Mouse (Mus musculus) brown adipose tissue, adult 24 weeks (tissue): ENCODE data around the gene Rpl9-ps1. TPM values are rescaled to one million over a fixed set of nuclear protein-coding genes. Genes with fewer than 3 reads are reported as not detected.

Experiments used
- H3K27ac ChIP-seq: fragments of 200-500 bp; replicated peaks from 2 replicates; pipeline ENCODE4 v1.5.1; 2012; ENCODE audit warnings: low read depth, mild to moderate bottlenecking, low read length
- H3K4me1 ChIP-seq: fragments of 200-500 bp; 2 replicates; pipeline ENCODE4 v1.6.1; 2012; ENCODE audit warnings: low read length, mixed read lengths; ENCODE audit not compliant: control insufficient read depth, insufficient read depth, insufficient read length
- H3K4me3 ChIP-seq: fragments of 200-500 bp; 2 replicates; pipeline ENCODE4 v1.5.1; 2012; ENCODE audit warnings: low read depth, mild to moderate bottlenecking, low read length, moderate library complexity; ENCODE audit not compliant: insufficient read depth
- polyA plus RNA-seq: library from polyadenylated mRNA; stranded (reverse); fragments of >200 nt; gene quantifications from 2 replicates; pipeline ENCODE4 v1.2.4, GENCODE M21; 2012; ENCODE audit not compliant: missing spikeins, insufficient read depth, insufficient read length

Gene Rpl9-ps1
- polyA plus RNA-seq, 1 experiment, result not detected

GRCm38 (mm10) chr11:83603399-83603798 is 42.0 kb downstream of the Rpl9-ps1 start:
- Histone ChIP-seq H3K4me1 (no peaks in the 10 kb centered on the region), H3K4me3 (no peak overlapping the region), H3K27ac (no peak overlapping the region)

GRCm38 (mm10) chr11:83600576-83600975 is 44.8 kb downstream of the Rpl9-ps1 start:
- Histone ChIP-seq H3K4me1 (no peaks in the 10 kb centered on the region), H3K27ac (no peak overlapping the region)

GRCm38 (mm10) chr11:83598991-83599390 is 46.4 kb downstream of the Rpl9-ps1 start:
- Histone ChIP-seq H3K27ac (no peak overlapping the region), H3K4me1 (no peaks in the 10 kb centered on the region), H3K4me3 (no peak overlapping the region)

More at GRCm38 (mm10) chr11:83600576-83600975, 44.8 kb downstream of the Rpl9-ps1 start:
- no peak overlapping the region for H3K4me3 ChIP-seq

- H3K4me3 ChIP-seq, result no peak overlapping the region
- no peak overlapping the region for H3K27ac ChIP-seq
- H3K4me1 ChIP-seq, result no peaks in the 10 kb centered on the region
Observed at GRCm38 (mm10) chr11:83598207-83598837, 47.1 kb downstream of the Rpl9-ps1 start.

GRCm38 (mm10) chr11:83597796-83598195 is 47.6 kb downstream of the Rpl9-ps1 start:
- Histone ChIP-seq H3K4me1 (no peaks in the 10 kb centered on the region), H3K4me3 (no peak overlapping the region), H3K27ac (no peak overlapping the region)

GRCm38 (mm10) chr11:83595669-83596455 is 49.6 kb downstream of the Rpl9-ps1 start:
- no peak overlapping the region for H3K4me3 ChIP-seq
- H3K4me1 ChIP-seq, result no peaks in the 10 kb centered on the region
- peak overlapping the region; percentile 77 for H3K27ac ChIP-seq

Other genes starting within 250 kb of the Rpl9-ps1 start
- gene Rasl10b, start 236.5 kb downstream of the Rpl9-ps1 start, polyA plus RNA-seq, result not detected in 2 replicates
- gene Gas2l2, start 216.2 kb downstream of the Rpl9-ps1 start, polyA plus RNA-seq, result not detected in 2 replicates
- 2.9 TPM in 1 of 2 replicates, not detected in the other for gene 1700020L24Rik, start 207.9 kb downstream of the Rpl9-ps1 start, polyA plus RNA-seq
- gene Mmp28, start 182.6 kb downstream of the Rpl9-ps1 start, polyA plus RNA-seq, result 5.4 and 6.6 TPM in 2 replicates
- 29.8 and 35.5 TPM in 2 replicates for gene Taf15, start 172.5 kb downstream of the Rpl9-ps1 start, polyA plus RNA-seq
- gene Heatr9, start 123.4 kb downstream of the Rpl9-ps1 start, polyA plus RNA-seq, result not detected in 2 replicates
- gene Ccl5, start 115.1 kb downstream of the Rpl9-ps1 start, polyA plus RNA-seq, result 3.7 and 4.0 TPM in 2 replicates
- 11.4 and 13.7 TPM in 2 replicates for gene Ccl9, start 67.0 kb downstream of the Rpl9-ps1 start, polyA plus RNA-seq
- 21.1 and 56.5 TPM in 2 replicates for gene Ccl6, start 52.5 kb downstream of the Rpl9-ps1 start, polyA plus RNA-seq
- gene Ccl3, start 3.7 kb upstream of the Rpl9-ps1 start, polyA plus RNA-seq, result 1.5 and 4.1 TPM in 2 replicates
- 3.8 TPM in 1 of 2 replicates, not detected in the other for gene Ccl4, start 17.0 kb upstream of the Rpl9-ps1 start, polyA plus RNA-seq
- gene Wfdc17, start 58.4 kb upstream of the Rpl9-ps1 start, polyA plus RNA-seq, result 15.5 and 20.8 TPM in 2 replicates
- not detected in 2 replicates for gene Wfdc18, start 63.4 kb upstream of the Rpl9-ps1 start, polyA plus RNA-seq
- gene Wfdc21, start 101.3 kb upstream of the Rpl9-ps1 start, polyA plus RNA-seq, result 5.5 and 18.4 TPM in 2 replicates
- 6.1 and 6.5 TPM in 2 replicates for gene Heatr6, start 108.1 kb upstream of the Rpl9-ps1 start, polyA plus RNA-seq
- gene Hnf1b, start 204.4 kb upstream of the Rpl9-ps1 start, polyA plus RNA-seq, result not detected in 2 replicates